Mouse (Mus musculus) hindbrain, postnatal 0 days (tissue): ENCODE data around the gene Rapgef6. TPM values are rescaled to one million over a fixed set of nuclear protein-coding genes. Genes with fewer than 3 reads are reported as not detected.

Experiments
- ATAC-seq: fragments of 200-750 bp; cut with Nextera tagmentation; 2 replicates; pipeline ENCODE4 v1.8.0; 2017; ENCODE audit warnings: mild to moderate bottlenecking, moderate TSS enrichment, moderate library complexity
- DNase-seq: peaks from one replicate; pipeline ENCODE4 v3.0.0-alpha.2; 2015; ENCODE audit warnings: low spot score
- H3K27ac ChIP-seq: fragments of 300-500 bp; sonication (generic); 2 replicates; pipeline ENCODE4 v1.5.1; 2014; ENCODE audit warnings: mild to moderate bottlenecking
- H3K27me3 ChIP-seq: fragments of 300-500 bp; sonication (generic); 2 replicates; pipeline ENCODE4 v1.6.1; 2014; ENCODE audit warnings: low read length, mixed read lengths; ENCODE audit not compliant: insufficient read depth
- H3K36me3 ChIP-seq: fragments of 300-500 bp; sonication (generic); 2 replicates; pipeline ENCODE4 v1.6.1; 2014; ENCODE audit warnings: low read length, mixed read lengths; ENCODE audit not compliant: insufficient read depth
- H3K4me1 ChIP-seq: fragments of 300-500 bp; sonication (generic); 2 replicates; pipeline ENCODE4 v1.6.1; 2014; ENCODE audit warnings: antibody characterized with exemption, low read length, mixed read lengths; ENCODE audit not compliant: insufficient read depth
- H3K4me2 ChIP-seq: fragments of 300-500 bp; sonication (generic); 2 replicates; pipeline ENCODE4 v1.6.1; 2014; ENCODE audit warnings: low read depth, mild to moderate bottlenecking, low read length, moderate library complexity, mixed read lengths
- H3K4me3 ChIP-seq: fragments of 300-500 bp; sonication (generic); 2 replicates; pipeline ENCODE4 v1.5.1; 2014; ENCODE audit warnings: low read length
- H3K9ac ChIP-seq: fragments of 300-500 bp; sonication (generic); replicated peaks from 2 replicates; pipeline ENCODE4 v1.6.1; 2014; ENCODE audit warnings: mild to moderate bottlenecking, low read length, moderate library complexity, mixed read lengths
- H3K9me3 ChIP-seq: fragments of 300-500 bp; sonication (generic); 2 replicates; pipeline ENCODE4 v1.6.1; 2016; ENCODE audit warnings: low read length, mixed read lengths
- CTCF ChIP-seq: IDR thresholded peaks from 2 replicates; pipeline ENCODE4 v1.5.1; 2016; ENCODE audit warnings: antibody characterized with exemption, control low read depth, low read depth
- WGBS: fragments of 180-500 bp; shearing (Covaris S2); extraction: QIAGEN DNeasy Blood & Tissue Kit; methylation state at CpG from one replicate; pipeline ENCODE4 v1.1.7; 2014; 5-methylcytosine and 5-hydroxymethylcytosine counted together
- polyA plus RNA-seq: library from polyadenylated mRNA; unstranded; fragments of >200 nt; fragmentation: Nextera tagmentation; extraction: Ambion mirVana; gene quantifications from 2 replicates; pipeline ENCODE4 v1.2.1, GENCODE M21; 2015
- total RNA-seq: library from RNA; depleted of rRNA; stranded (reverse); fragments of >200 nt; gene quantifications from 2 replicates; pipeline ENCODE4 v1.2.3, GENCODE M21; 2014

Rapgef6 gene
- total and polyA plus RNA-seq, 2 experiments from 2014 or later = 31.6 to 47.9 TPM

- Histone ChIP-seq H3K9me3 (no peaks in the 10 kb centered on the region), H3K4me1 (no peaks in the 10 kb centered on the region), H3K27me3 (no peaks in the 10 kb centered on the region), H3K27ac (no peak overlapping the region), H3K9ac (no peak overlapping the region), H3K36me3 (peaks cover 3% of the 10 kb centered on the region; the same call in 1 of the 2 replicates), H3K4me3 (no peak overlapping the region), H3K4me2 (no peak overlapping the region)
- no peak for ATAC-seq
- TF ChIP-seq CTCF = no peak
- WGBS = 32% methylated on average over 2 of the region's 2 CpGs
- no peak for DNase-seq
Measured at GRCm38 (mm10) chr11:54618841-54619240, 96.2 kb downstream of the Rapgef6 start.

DNA sequence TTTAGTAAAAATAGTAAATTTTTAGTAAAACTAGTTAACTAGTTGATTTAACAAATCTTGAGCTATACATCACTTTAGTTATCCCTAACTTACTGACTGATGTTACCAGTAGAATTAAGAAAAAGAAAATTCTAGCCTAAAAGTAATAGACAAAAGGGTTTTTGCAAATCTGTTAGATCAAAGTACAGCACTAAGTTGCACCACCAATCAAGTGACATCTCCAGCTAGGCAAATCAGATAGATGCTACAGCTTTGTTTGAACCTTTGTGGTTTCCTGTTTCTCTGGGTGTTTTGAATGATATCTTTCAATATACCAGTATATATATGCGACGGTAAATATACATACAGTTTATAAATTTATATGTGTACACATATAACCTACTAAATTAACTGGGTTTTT lies 99.1 kb downstream of the Rapgef6 start:
- no peak for TF ChIP-seq CTCF
- ATAC-seq (no peak), DNase-seq (no peak)
- H3K9me3 ChIP-seq = no peaks in the 10 kb centered on the region
- H3K27ac ChIP-seq = no peak overlapping the region
- no peaks in the 10 kb centered on the region for H3K27me3 ChIP-seq
- no peak overlapping the region for H3K4me2 ChIP-seq
- H3K4me3 ChIP-seq = no peak overlapping the region
- H3K9ac ChIP-seq = no peak overlapping the region
- peaks cover 3% of the 10 kb centered on the region; the same call in 1 of the 2 replicates for H3K36me3 ChIP-seq
- WGBS = 98% methylated on average over 2 of the region's 2 CpGs
- H3K4me1 ChIP-seq = no peaks in the 10 kb centered on the region

DNA sequence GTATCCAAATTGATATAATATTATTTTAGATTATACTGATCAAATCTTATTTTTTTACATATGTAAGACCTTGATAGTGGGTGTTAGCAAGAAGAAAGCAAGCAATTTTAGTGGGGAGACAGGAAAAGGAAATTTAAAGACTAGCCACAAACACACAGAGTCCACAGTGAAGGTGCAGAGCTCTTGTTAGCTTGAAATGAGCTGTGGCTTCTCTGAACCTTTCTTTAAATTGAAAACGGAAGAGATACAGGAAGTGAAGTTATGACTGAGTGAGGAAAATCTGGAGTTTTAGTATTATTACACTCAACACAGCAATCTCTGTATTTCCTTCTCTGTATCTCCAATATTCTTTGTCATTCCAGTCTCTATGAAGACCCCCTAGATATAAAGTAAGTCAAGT lies 104.3 kb downstream of the Rapgef6 start:
- H3K4me3 ChIP-seq = no peak overlapping the region
- no peak overlapping the region for H3K9ac ChIP-seq
- H3K4me2 ChIP-seq = no peak overlapping the region
- no peak overlapping the region for H3K27ac ChIP-seq
- H3K27me3 ChIP-seq = no peaks in the 10 kb centered on the region
- no peaks in the 10 kb centered on the region for H3K9me3 ChIP-seq
- ATAC-seq (no peak), DNase-seq (no peak)
- H3K4me1 ChIP-seq = no peaks in the 10 kb centered on the region
- WGBS = 83% methylated on average over 1 of the region's 1 CpGs
- TF ChIP-seq CTCF = no peak
- H3K36me3 ChIP-seq = no peaks in the 10 kb centered on the region

GRCm38 (mm10) chr11:54646420-54646819 lies 123.8 kb downstream of the Rapgef6 start:
- Histone ChIP-seq H3K36me3 (peaks cover 16% of the 10 kb centered on the region; the same call in 1 of the 2 replicates), H3K9me3 (no peaks in the 10 kb centered on the region), H3K4me3 (no peak overlapping the region), H3K27ac (no peak overlapping the region), H3K4me1 (no peaks in the 10 kb centered on the region), H3K9ac (no peak overlapping the region), H3K27me3 (no peaks in the 10 kb centered on the region), H3K4me2 (no peak overlapping the region)
- TF ChIP-seq CTCF = no peak
- 96% methylated on average over 4 of the region's 4 CpGs for WGBS
- no peak for ATAC-seq
- no peak for DNase-seq

DNA sequence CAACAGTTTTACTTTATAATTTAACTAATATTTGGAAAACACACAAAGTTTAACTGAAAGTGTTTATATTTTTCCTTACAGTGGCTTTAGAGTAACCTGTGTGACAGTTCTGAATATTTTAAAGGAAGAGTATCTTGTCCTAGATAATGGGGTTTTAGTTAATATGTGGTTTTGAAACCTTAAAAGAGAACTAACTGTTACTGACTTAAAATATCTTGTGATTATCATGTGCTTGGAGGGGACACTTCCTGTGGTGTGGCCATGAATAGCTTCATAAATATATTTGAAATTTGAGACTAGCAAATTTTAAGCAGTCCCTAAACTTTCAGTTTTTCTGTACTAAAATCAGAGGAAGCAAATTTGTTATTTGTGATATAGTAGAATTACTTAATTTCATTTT lies 125.9 kb downstream of the Rapgef6 start:
- H3K9ac ChIP-seq = no peak overlapping the region
- no peaks in the 10 kb centered on the region for H3K27me3 ChIP-seq
- no peak overlapping the region for H3K27ac ChIP-seq
- 0 out of 2 replicates have a peak, but pooled peaks cover 7% of the 10 kb centered on the region for H3K36me3 ChIP-seq
- no peaks in the 10 kb centered on the region for H3K4me1 ChIP-seq
- DNase-seq (no peak), ATAC-seq (no peak)
- no peak for TF ChIP-seq CTCF
- no peak overlapping the region for H3K4me2 ChIP-seq
- no peaks in the 10 kb centered on the region for H3K9me3 ChIP-seq
- no peak overlapping the region for H3K4me3 ChIP-seq

- Histone ChIP-seq H3K9ac (no peak overlapping the region), H3K27ac (no peak overlapping the region), H3K4me1 (no peaks in the 10 kb centered on the region), H3K4me3 (no peak overlapping the region), H3K36me3 (peaks cover 24% of the 10 kb centered on the region; the same call in 1 of the 2 replicates), H3K27me3 (no peaks in the 10 kb centered on the region), H3K9me3 (no peaks in the 10 kb centered on the region), H3K4me2 (no peak overlapping the region)
- TF ChIP-seq CTCF = no peak
- DNase-seq (no peak), ATAC-seq (no peak)
- 90% methylated on average over 2 of the region's 2 CpGs for WGBS
Measured at GRCm38 (mm10) chr11:54655420-54655819, 132.8 kb downstream of the Rapgef6 start.

DNA sequence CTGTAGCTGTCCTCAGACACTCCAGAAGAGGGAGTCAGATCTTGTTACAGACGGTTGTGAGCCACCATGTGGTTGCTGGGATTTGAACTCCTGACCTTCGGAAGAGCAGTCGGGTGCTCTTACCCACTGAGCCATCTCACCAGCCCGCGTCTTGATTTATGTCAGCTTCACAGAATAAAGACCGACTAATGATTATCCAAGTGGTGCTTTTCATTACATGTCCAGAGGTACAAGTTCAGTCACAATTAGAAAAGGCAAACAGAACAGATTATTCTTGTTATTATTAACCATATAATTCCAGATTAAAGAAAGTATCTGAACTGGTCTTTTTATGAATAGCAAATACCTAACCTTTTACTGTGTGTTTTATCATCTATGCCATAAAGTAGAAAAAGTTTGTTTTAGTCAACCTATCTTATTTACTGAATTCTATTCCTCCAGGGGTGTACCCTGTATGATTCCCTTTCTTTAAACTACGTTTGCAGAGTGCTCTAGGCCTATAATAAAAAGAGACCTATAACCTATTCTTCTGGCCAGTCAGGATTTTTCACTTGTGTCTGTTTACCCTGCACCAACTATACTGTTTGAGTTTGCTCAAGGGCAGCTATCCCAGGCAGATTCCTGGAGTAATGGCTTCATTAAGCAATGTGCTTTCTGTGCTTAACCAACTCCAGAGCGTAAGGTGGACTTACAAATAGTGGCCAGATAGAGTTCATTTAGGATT lies 151.1 kb downstream of the Rapgef6 start:
- H3K36me3 ChIP-seq = peaks cover 8% of the 10 kb centered on the region
- no peak overlapping the region for H3K9ac ChIP-seq
- WGBS = 83% methylated on average over 8 of the region's 8 CpGs
- no peaks in the 10 kb centered on the region for H3K27me3 ChIP-seq
- no peaks in the 10 kb centered on the region for H3K9me3 ChIP-seq
- H3K4me3 ChIP-seq = no peak overlapping the region
- no peak for TF ChIP-seq CTCF
- DNase-seq (no peak), ATAC-seq (no peak)
- H3K27ac ChIP-seq = no peak overlapping the region
- no peaks in the 10 kb centered on the region for H3K4me1 ChIP-seq
- no peak overlapping the region for H3K4me2 ChIP-seq
